Mouse (Mus musculus) heart, embryonic 12.5 days (tissue): ENCODE results near the gene Bbs5. TPM values are rescaled to one million over a fixed set of nuclear protein-coding genes. Genes with fewer than 3 reads are reported as not detected.
"Not testable (repeated sequence)": the region's sequence is repeated elsewhere in the genome, so short reads cannot be mapped to it uniquely, and the experiment has no call there.

ENCODE experiments used
- ATAC-seq: fragments of 200-750 bp; cut with Nextera tagmentation; 2 replicates; pipeline ENCODE4 v1.8.0; 2017; ENCODE audit warnings: moderate TSS enrichment, moderate library complexity; ENCODE audit not compliant: insufficient number of reproducible peaks, low FRiP score
- H3K27ac ChIP-seq: fragments of 300-500 bp; sonication (generic); 2 replicates; pipeline ENCODE4 v1.5.1; 2016; ENCODE audit warnings: mild to moderate bottlenecking, moderate library complexity; ENCODE audit not compliant: poor library complexity, severe bottlenecking
- H3K27me3 ChIP-seq: fragments of 300-500 bp; sonication (generic); replicated peaks from 2 replicates; pipeline ENCODE4 v1.6.1; 2016; ENCODE audit warnings: mild to moderate bottlenecking, moderate library complexity
- H3K36me3 ChIP-seq: fragments of 300-500 bp; sonication (generic); 2 replicates; pipeline ENCODE4 v1.6.1; 2016; ENCODE audit warnings: mild to moderate bottlenecking, moderate library complexity
- H3K4me1 ChIP-seq: fragments of 300-500 bp; sonication (generic); replicated peaks from 2 replicates; pipeline ENCODE4 v1.6.1; 2016; ENCODE audit warnings: mild to moderate bottlenecking
- H3K4me2 ChIP-seq: fragments of 300-500 bp; sonication (generic); 2 replicates; pipeline ENCODE4 v1.6.1; 2016; ENCODE audit warnings: mild to moderate bottlenecking, moderate library complexity
- H3K4me3 ChIP-seq: fragments of 300-500 bp; sonication (generic); 2 replicates; pipeline ENCODE4 v1.5.1; 2016; ENCODE audit warnings: mild to moderate bottlenecking
- H3K9ac ChIP-seq: fragments of 300-500 bp; sonication (generic); 2 replicates; pipeline ENCODE4 v1.6.1; 2016; ENCODE audit warnings: mild to moderate bottlenecking, moderate library complexity
- H3K9me3 ChIP-seq: fragments of 300-500 bp; sonication (generic); replicated peaks from 2 replicates; pipeline ENCODE4 v1.6.1; 2016; ENCODE audit warnings: mild to moderate bottlenecking, moderate library complexity
- WGBS: fragments of 180-500 bp; shearing (Covaris S2); methylation state at CpG from one replicate; pipeline ENCODE4 v1.1.7; 2016; 5-methylcytosine and 5-hydroxymethylcytosine counted together
- polyA plus RNA-seq: library from polyadenylated mRNA; unstranded; fragments of >200 nt; fragmentation: Nextera tagmentation; extraction: Ambion mirVana; gene quantifications from 2 replicates; pipeline ENCODE4 v1.2.1, GENCODE M21; 2016

Gene Bbs5
- polyA plus RNA-seq, 1 experiment from 2014 or later = 13.1 TPM

- no peak for ATAC-seq
- Histone ChIP-seq H3K27ac (peak within 1 kb of the TSS; percentile 74), H3K36me3 (peaks cover 12% of the 10 kb centered on the region; the same call in 1 of the 2 replicates), H3K27me3 (no peaks in the 10 kb centered on the region), H3K9ac (peak within 1 kb of the TSS; percentile 56), H3K4me1 (peaks cover 10% of the 10 kb centered on the region; the same call in 1 of the 2 replicates), H3K9me3 (no peaks in the 10 kb centered on the region), H3K4me3 (peak within 1 kb of the TSS; percentile 40), H3K4me2 (peak within 1 kb of the TSS; percentile 63)
- WGBS = 52% methylated on average over 9 of the region's 9 CpGs
These were observed 22.9 kb downstream of the Bbs5 start, which contains the start of gene Klhl41 for GRCm38 (mm10) chr2:69669853-69670252. Gene Klhl41 (plus strand): TSS chr2:69670120.

- no peak for ATAC-seq
- WGBS = 50% methylated on average over 5 of the region's 5 CpGs
- Histone ChIP-seq H3K36me3 (peaks cover 9% of the 10 kb centered on the region; the same call in 1 of the 2 replicates), H3K9ac (peak overlapping the region; percentile 48; the same call in 1 of the 2 replicates), H3K4me2 (peak overlapping the region; percentile 63), H3K9me3 (no peaks in the 10 kb centered on the region), H3K4me3 (peak overlapping the region; percentile 40; the same call in 1 of the 2 replicates), H3K4me1 (peaks cover 10% of the 10 kb centered on the region; the same call in 1 of the 2 replicates), H3K27me3 (no peaks in the 10 kb centered on the region), H3K27ac (no peak overlapping the region)
These were observed 26.8 kb downstream of the Bbs5 start for GRCm38 (mm10) chr2:69673723-69674122.

- H3K27ac ChIP-seq = no peak overlapping the region
- no peak overlapping the region for H3K9ac ChIP-seq
- H3K9me3 ChIP-seq = no peaks in the 10 kb centered on the region
- peaks cover 8% of the 10 kb centered on the region; the same call in 1 of the 2 replicates for H3K4me1 ChIP-seq
- WGBS = 88% methylated on average over 9 of the region's 9 CpGs
- H3K4me3 ChIP-seq = no peak overlapping the region
- H3K27me3 ChIP-seq = no peaks in the 10 kb centered on the region
- peaks cover 20% of the 10 kb centered on the region for H3K36me3 ChIP-seq
- H3K4me2 ChIP-seq = no peak overlapping the region
- ATAC-seq = no peak
These were observed 28.3 kb downstream of the Bbs5 start for GRCm38 (mm10) chr2:69675266-69675665.

- Histone ChIP-seq H3K9ac (no peak overlapping the region), H3K4me1 (peaks cover 5% of the 10 kb centered on the region; the same call in 1 of the 2 replicates), H3K9me3 (no peaks in the 10 kb centered on the region), H3K36me3 (peaks cover 30% of the 10 kb centered on the region), H3K4me2 (no peak overlapping the region), H3K27ac (no peak overlapping the region), H3K4me3 (no peak overlapping the region), H3K27me3 (no peaks in the 10 kb centered on the region)
- no peak for ATAC-seq
- 49% methylated on average over 2 of the region's 2 CpGs for WGBS
These were observed 29.7 kb downstream of the Bbs5 start for GRCm38 (mm10) chr2:69676713-69677112.

- H3K9ac ChIP-seq, H3K4me1 ChIP-seq, H3K4me3 ChIP-seq, ATAC-seq, H3K27me3 ChIP-seq, H3K4me2 ChIP-seq, H3K27ac ChIP-seq, H3K9me3 ChIP-seq: not testable (repeated sequence)
- H3K36me3 ChIP-seq = peaks cover 32% of the 10 kb centered on the region
- WGBS = 75% methylated on average over 2 of the region's 2 CpGs
These were observed 30.2 kb downstream of the Bbs5 start for GRCm38 (mm10) chr2:69677215-69677614.

- Histone ChIP-seq H3K9ac (no peak overlapping the region), H3K4me1 (no peaks in the 10 kb centered on the region), H3K36me3 (peaks cover 47% of the 10 kb centered on the region), H3K27ac (no peak overlapping the region), H3K4me3 (no peak overlapping the region), H3K9me3 (no peaks in the 10 kb centered on the region), H3K4me2 (no peak overlapping the region), H3K27me3 (no peaks in the 10 kb centered on the region)
- WGBS = 64% methylated on average over 6 of the region's 6 CpGs
- no peak for ATAC-seq
These were observed 33.0 kb downstream of the Bbs5 start for GRCm38 (mm10) chr2:69679990-69680389.

- H3K9ac ChIP-seq = no peak overlapping the region
- H3K27me3 ChIP-seq = no peaks in the 10 kb centered on the region
- ATAC-seq = no peak
- no peaks in the 10 kb centered on the region for H3K9me3 ChIP-seq
- H3K36me3 ChIP-seq = peaks cover 56% of the 10 kb centered on the region
- no peak overlapping the region for H3K4me3 ChIP-seq
- no peaks in the 10 kb centered on the region for H3K4me1 ChIP-seq
- no peak overlapping the region for H3K27ac ChIP-seq
- no peak overlapping the region for H3K4me2 ChIP-seq
- WGBS = 85% methylated on average over 4 of the region's 4 CpGs
These were observed 35.0 kb downstream of the Bbs5 start for GRCm38 (mm10) chr2:69681931-69682330.

GRCm38 (mm10) chr2:69683036-69683805 is 36.2 kb downstream of the Bbs5 start:
- Histone ChIP-seq H3K4me2 (no peak overlapping the region), H3K4me3 (no peak overlapping the region), H3K27ac (no peak overlapping the region), H3K36me3 (peaks cover 66% of the 10 kb centered on the region), H3K4me1 (no peaks in the 10 kb centered on the region), H3K27me3 (no peaks in the 10 kb centered on the region), H3K9ac (no peak overlapping the region), H3K9me3 (no peaks in the 10 kb centered on the region)
- ATAC-seq = no peak
- 88% methylated on average over 13 of the region's 13 CpGs for WGBS

- Histone ChIP-seq H3K9me3 (no peaks in the 10 kb centered on the region), H3K4me3 (no peak overlapping the region), H3K27ac (no peak overlapping the region), H3K36me3 (peaks cover 68% of the 10 kb centered on the region), H3K4me2 (no peak overlapping the region), H3K27me3 (no peaks in the 10 kb centered on the region), H3K4me1 (no peaks in the 10 kb centered on the region), H3K9ac (no peak overlapping the region)
- ATAC-seq = no peak
- WGBS = 90% methylated on average over 3 of the region's 3 CpGs
These were observed 37.5 kb downstream of the Bbs5 start for GRCm38 (mm10) chr2:69684488-69684887.

GRCm38 (mm10) chr2:69690214-69690613 is 43.2 kb downstream of the Bbs5 start:
- Histone ChIP-seq H3K36me3 (peaks cover 79% of the 10 kb centered on the region), H3K4me1 (no peaks in the 10 kb centered on the region), H3K9ac (no peak overlapping the region), H3K27me3 (no peaks in the 10 kb centered on the region), H3K4me2 (no peak overlapping the region), H3K4me3 (no peak overlapping the region), H3K27ac (no peak overlapping the region), H3K9me3 (no peaks in the 10 kb centered on the region)
- no peak for ATAC-seq
- WGBS = 92% methylated on average over 3 of the region's 3 CpGs

- no peak overlapping the region for H3K4me2 ChIP-seq
- no peak overlapping the region for H3K27ac ChIP-seq
- no peak overlapping the region for H3K4me3 ChIP-seq
- no peaks in the 10 kb centered on the region for H3K4me1 ChIP-seq
- H3K9me3 ChIP-seq = no peaks in the 10 kb centered on the region
- peaks cover 76% of the 10 kb centered on the region for H3K36me3 ChIP-seq
- H3K9ac ChIP-seq = no peak overlapping the region
- no peak for ATAC-seq
- 87% methylated on average over 6 of the region's 6 CpGs for WGBS
- H3K27me3 ChIP-seq = no peaks in the 10 kb centered on the region
These were observed 43.9 kb downstream of the Bbs5 start for GRCm38 (mm10) chr2:69690843-69691242.
